Mouse (Mus musculus) ES-Bruce4 (cell line): ENCODE results near the gene Cirbp. TPM values are rescaled to one million over a fixed set of nuclear protein-coding genes. Genes with fewer than 3 reads are reported as not detected.
A peak's percentile ranks its signal among the peaks of the same experiment; 100 is the strongest.

ENCODE experiments used
- H3K27ac ChIP-seq: 2 replicates; pipeline ENCODE4 v1.5.1; 2012; ENCODE audit warnings: low read length, inconsistent platforms; ENCODE audit not compliant: insufficient read depth
- H3K27me3 ChIP-seq: 2 replicates; pipeline ENCODE4 v1.6.1; 2012; ENCODE audit warnings: mild to moderate bottlenecking, low read length, inconsistent platforms; ENCODE audit not compliant: control insufficient read depth, poor library complexity, insufficient read depth, severe bottlenecking
- H3K36me3 ChIP-seq: 2 replicates; pipeline ENCODE4 v1.6.1; 2012; ENCODE audit warnings: inconsistent platforms, mild to moderate bottlenecking, low read length, moderate library complexity; ENCODE audit not compliant: control insufficient read depth, poor library complexity, insufficient read depth, severe bottlenecking
- H3K4me1 ChIP-seq: one replicate; pipeline ENCODE4 v1.8.1; 2011; ENCODE audit warnings: low read length; ENCODE audit not compliant: control insufficient read depth, insufficient read depth
- H3K4me3 ChIP-seq: 2 replicates; pipeline ENCODE4 v1.5.1; 2011; ENCODE audit warnings: low read depth, mild to moderate bottlenecking, low read length
- H3K9ac ChIP-seq: 2 replicates; pipeline ENCODE4 v1.6.1; 2012; ENCODE audit warnings: low read depth, mild to moderate bottlenecking, inconsistent platforms; ENCODE audit not compliant: poor library complexity, severe bottlenecking
- H3K9me3 ChIP-seq: replicated peaks from 2 replicates; pipeline ENCODE4 v1.6.1; 2012; ENCODE audit warnings: mild to moderate bottlenecking, low read length, inconsistent platforms; ENCODE audit not compliant: control insufficient read depth, poor library complexity, insufficient read depth, severe bottlenecking
- CTCF ChIP-seq: IDR thresholded peaks from one replicate; pipeline ENCODE4 v1.8.1; 2011; ENCODE audit warnings: low read depth, low read length
- EP300 ChIP-seq: IDR thresholded peaks from 2 replicates; pipeline ENCODE4 v1.6.1; 2011; ENCODE audit warnings: low read depth, low read length; ENCODE audit not compliant: insufficient read depth
- POLR2A ChIP-seq: IDR thresholded peaks from one replicate; pipeline ENCODE4 v1.8.1; 2011; ENCODE audit warnings: low read length; ENCODE audit not compliant: insufficient read depth
- polyA plus RNA-seq: library from polyadenylated mRNA; stranded (reverse); fragments of >200 nt; gene quantifications from 2 replicates; pipeline ENCODE4 v1.2.4, GENCODE M21; 2011; ENCODE audit warnings: low read depth; ENCODE audit not compliant: missing spikeins, insufficient read depth, insufficient read length

Cirbp gene
- polyA plus RNA-seq, 1 experiment = 51.9 TPM

- Histone ChIP-seq H3K4me1 (no peaks in the 10 kb centered on the region), H3K27ac (no peak overlapping the region), H3K36me3 (no peaks in the 10 kb centered on the region)
Observed at GRCm38 (mm10) chr10:80136179-80136951, 29.4 kb upstream of the Cirbp start.

GRCm38 (mm10) chr10:80136952-80137625 lies 28.7 kb upstream of the Cirbp start:
- H3K27me3 ChIP-seq = no peaks in the 10 kb centered on the region
- H3K9me3 ChIP-seq = no peaks in the 10 kb centered on the region
- no peaks in the 10 kb centered on the region for H3K4me1 ChIP-seq
- H3K36me3 ChIP-seq = no peaks in the 10 kb centered on the region
- TF ChIP-seq POLR2A (no peak), EP300 (no peak), CTCF (no peak)
- peak overlapping the region; percentile 75 for H3K9ac ChIP-seq
- peak overlapping the region; percentile 72 for H3K4me3 ChIP-seq
- H3K27ac ChIP-seq = no peak overlapping the region

More at GRCm38 (mm10) chr10:80136179-80136951, 29.4 kb upstream of the Cirbp start:
- TF ChIP-seq EP300 = no peak
- TF ChIP-seq POLR2A = no peak
- TF ChIP-seq CTCF = no peak
- Histone ChIP-seq H3K9ac (peak overlapping the region; percentile 27), H3K27me3 (no peaks in the 10 kb centered on the region), H3K9me3 (no peaks in the 10 kb centered on the region), H3K4me3 (peak overlapping the region; percentile 72)

GRCm38 (mm10) chr10:80137626-80138552 lies 27.9 kb upstream of the Cirbp start:
- H3K36me3 ChIP-seq = no peaks in the 10 kb centered on the region
- peak overlapping the region; percentile 84 for H3K4me3 ChIP-seq
- H3K27ac ChIP-seq = peak overlapping the region; percentile 19; the same call in 1 of the 2 replicates
- no peaks in the 10 kb centered on the region for H3K9me3 ChIP-seq
- peak overlapping the region; percentile 75 for H3K9ac ChIP-seq
- H3K27me3 ChIP-seq = no peaks in the 10 kb centered on the region
- H3K4me1 ChIP-seq = no peaks in the 10 kb centered on the region
- TF ChIP-seq POLR2A = no peak
- TF ChIP-seq CTCF = no peak
- no peak for TF ChIP-seq EP300

- Histone ChIP-seq H3K4me3 (peak within 1 kb of the TSS; percentile 84), H3K36me3 (peaks cover 5% of the 10 kb centered on the region), H3K27me3 (no peaks in the 10 kb centered on the region), H3K27ac (peak within 1 kb of the TSS; percentile 19; the same call in 1 of the 2 replicates), H3K4me1 (no peaks in the 10 kb centered on the region), H3K9me3 (no peaks in the 10 kb centered on the region), H3K9ac (peak within 1 kb of the TSS; percentile 75)
- TF ChIP-seq POLR2A (peak; percentile 79), CTCF (no peak), EP300 (0 out of 2 replicates have a peak, but pooled peaks have one; percentile 24)
Observed at GRCm38 (mm10) chr10:80138553-80139438, 27.0 kb upstream of the Cirbp start, which contains the start of gene Atp5d. TSS of gene Atp5d (plus strand) at chr10:80138632.

- H3K4me3 ChIP-seq = no peak overlapping the region
- H3K27me3 ChIP-seq = no peaks in the 10 kb centered on the region
- H3K36me3 ChIP-seq = peaks cover 11% of the 10 kb centered on the region
- no peaks in the 10 kb centered on the region for H3K9me3 ChIP-seq
- 0 out of 2 replicates have a peak overlapping the region, but pooled peaks have one; percentile 4 for H3K27ac ChIP-seq
- TF ChIP-seq EP300 = no peak
- TF ChIP-seq CTCF = no peak
- peak overlapping the region; percentile 75; the same call in 1 of the 2 replicates for H3K9ac ChIP-seq
- no peaks in the 10 kb centered on the region for H3K4me1 ChIP-seq
Observed at GRCm38 (mm10) chr10:80139439-80139775, 26.4 kb upstream of the Cirbp start.
